Mouse (Mus musculus) lung, postnatal 0 days (tissue): ENCODE data around the gene Rgs3.

Experiments used
- CTCF ChIP-seq: IDR thresholded peaks from 2 replicates; pipeline ENCODE4 v1.5.1; 2016; ENCODE audit warnings: antibody characterized with exemption, mild to moderate bottlenecking
- EP300 ChIP-seq: IDR thresholded peaks from 2 replicates; pipeline ENCODE4 v1.6.1; 2016; ENCODE audit warnings: antibody characterized with exemption, mild to moderate bottlenecking, control low read depth

- TF ChIP-seq EP300 (no peak), CTCF (no peak; the same call in 1 of the 2 replicates)
Observed at GRCm38 (mm10) chr4:62513998-62514506, 45.6 kb upstream of the Rgs3 start.
